Mouse (Mus musculus): ENCODE results near the gene Depdc5. TPM values are rescaled to one million over a fixed set of nuclear protein-coding genes. Genes with fewer than 3 reads are reported as not detected.
"Not testable (repeated sequence)": the region's sequence is repeated elsewhere in the genome, so short reads cannot be mapped to it uniquely, and the experiment has no call there.

Depdc5 gene
- polyA plus RNA-seq (2012; rRNA removed): 12.3 and 13.3 TPM in 2 replicates

DNA sequence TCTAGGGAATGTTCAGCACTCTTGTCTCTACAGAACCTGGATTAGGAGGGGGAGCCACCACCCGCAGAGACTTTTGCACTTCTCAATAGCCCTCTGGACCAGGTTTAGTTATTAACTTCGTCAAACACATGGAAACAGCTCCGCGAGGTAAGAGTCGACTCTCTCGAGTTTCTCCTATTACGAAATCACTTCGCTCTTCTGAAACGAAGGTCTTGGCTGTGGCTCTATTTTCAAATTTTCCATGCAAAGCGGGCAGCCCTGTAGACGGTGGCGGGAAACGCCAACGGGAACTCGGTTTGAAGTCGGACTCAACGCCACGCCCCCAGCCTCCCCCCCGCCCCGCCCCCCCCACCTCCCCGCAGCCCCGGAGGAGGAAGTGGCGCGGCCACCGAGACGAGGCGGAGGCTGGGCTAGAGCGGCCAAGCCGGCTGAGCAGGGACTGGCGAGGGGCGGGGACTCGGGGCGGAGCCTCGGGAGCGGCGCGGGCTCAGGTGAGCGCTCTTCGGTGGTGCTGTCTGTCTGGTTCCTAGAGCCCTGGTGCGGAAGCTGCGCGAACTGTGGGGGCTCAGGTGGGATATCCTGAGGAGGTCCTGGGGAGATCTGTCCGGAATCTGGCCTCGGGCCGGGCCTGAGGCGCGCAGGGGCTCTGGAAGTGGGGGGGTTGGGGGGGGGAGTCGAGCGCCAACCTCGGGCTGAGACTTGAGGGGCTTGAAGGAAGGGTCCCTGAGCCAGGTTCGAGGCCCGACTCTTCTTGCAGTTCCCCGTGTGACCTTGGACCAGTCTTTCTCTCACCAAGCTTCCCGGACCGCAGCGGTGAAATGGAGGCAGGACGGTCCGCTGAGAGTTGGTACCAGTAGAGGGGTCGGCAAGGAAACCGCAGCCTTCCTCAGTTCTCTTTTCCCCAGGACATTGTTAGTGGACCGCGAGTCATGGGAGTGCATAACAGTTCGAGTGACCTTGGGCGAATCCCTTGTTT lies at the start of gene Depdc5:
Gene Depdc5 (plus strand): TSS at position 449 of the 976 bp plus-strand sequence.
- peak; percentile 49 for DNase-seq (ENCODE audit: low read depth)

DNA sequence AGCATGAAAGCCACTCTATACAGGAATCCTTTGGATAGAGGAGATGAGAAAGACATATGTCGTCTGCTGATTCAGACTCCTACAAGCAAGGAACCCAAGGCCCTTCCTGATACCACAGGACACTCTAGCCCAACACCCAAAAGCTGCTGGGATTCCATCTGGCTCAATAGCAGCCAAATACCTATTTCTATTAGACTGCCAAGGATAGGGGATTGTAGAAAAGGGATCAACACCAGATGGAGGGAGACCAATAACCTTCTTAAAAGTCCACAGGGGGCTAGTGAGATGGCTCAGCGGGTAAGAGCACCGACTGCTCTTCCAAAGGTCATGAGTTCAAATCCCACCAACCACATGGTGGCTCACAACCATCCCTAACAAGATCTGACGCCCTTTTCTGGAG lies 48.1 kb upstream of the Depdc5 start:
- DNase-seq (ENCODE audit: low read depth): no peak

DNA sequence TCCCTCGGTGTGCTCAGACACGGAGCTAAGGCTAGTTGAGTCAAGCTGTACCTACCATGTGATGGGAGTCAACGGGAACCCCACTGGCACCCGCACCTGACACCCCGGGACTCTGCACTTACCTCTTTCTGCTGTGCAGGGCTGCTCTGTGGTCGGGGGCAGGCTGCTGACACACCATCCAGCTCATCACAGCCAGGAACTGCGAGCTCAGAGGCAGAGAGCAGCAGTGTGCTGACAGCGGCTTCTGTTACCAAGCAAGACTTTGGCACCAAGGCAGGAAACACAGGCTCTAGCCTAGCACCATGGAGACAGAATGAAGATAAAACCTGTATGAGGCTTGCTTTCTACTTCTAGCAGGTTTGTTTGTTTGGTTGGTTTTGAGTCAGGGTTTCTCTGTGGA lies 43.0 kb upstream of the Depdc5 start:
- DNase-seq (ENCODE audit: low read depth): no peak

DNA sequence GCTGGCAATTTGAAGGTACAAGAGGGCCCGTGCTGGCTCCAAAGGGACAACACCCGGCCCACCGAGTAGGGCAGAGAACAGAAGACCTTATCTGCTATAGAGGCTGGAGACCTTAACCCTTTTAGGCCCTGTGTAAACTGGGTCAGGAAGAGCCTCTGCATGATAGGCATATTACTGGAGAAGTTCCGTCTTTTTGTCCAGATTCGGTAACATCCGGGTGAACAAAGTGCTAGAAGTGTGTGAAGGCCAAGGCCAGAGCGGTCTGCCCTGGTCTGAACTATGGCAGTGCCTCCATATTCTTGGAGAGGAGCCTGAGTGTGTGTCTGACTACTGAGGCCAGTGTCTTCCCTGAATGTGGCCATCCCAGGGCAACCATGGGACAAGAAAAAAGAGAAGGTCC lies 36.5 kb upstream of the Depdc5 start, which contains the start of gene Gm20671:
Gene Gm20671 (minus strand): TSS at position 101 of the 400 bp plus-strand sequence.
- no peak for DNase-seq (ENCODE audit: low read depth)

DNA sequence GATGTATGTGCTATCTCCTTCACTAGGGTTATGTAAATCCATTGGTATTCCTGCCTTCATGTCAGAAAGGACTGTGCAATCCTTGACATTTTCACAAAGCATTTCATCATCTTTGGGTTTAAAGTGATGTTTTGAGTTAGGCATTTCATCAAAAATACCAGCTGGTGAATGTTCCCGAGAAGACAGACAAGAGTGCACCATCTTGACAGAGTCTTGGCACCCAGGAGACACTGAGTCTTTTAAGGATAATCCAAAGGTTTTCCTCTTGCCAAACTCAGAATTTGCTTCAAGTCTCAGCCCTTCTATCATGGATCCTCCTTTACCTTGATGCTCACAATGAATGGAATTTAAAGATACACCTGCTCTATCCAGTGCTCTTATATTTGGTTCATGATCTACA lies 34.7 kb upstream of the Depdc5 start:
- DNase-seq (ENCODE audit: low read depth): not testable (repeated sequence)

DNA sequence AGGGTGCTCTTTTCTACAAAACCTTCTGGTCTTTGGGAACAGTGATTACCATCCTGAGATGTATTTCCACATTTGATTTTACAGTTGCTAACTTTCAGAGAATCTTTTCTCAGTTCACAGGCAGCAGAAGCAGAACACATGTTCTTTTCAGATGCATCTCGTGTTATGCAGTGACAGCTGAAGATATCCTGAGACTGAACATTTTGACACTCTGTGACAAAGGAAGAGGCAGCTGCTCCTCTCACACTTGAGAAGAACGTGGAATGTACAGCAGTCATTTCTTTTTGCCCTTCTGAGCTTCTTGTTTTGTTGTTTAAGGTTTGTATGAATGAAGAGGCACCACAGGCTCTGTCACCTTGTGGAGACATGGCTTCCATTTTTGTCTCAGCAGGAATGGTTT lies 33.4 kb upstream of the Depdc5 start:
- no peak for DNase-seq (ENCODE audit: low read depth)

DNA sequence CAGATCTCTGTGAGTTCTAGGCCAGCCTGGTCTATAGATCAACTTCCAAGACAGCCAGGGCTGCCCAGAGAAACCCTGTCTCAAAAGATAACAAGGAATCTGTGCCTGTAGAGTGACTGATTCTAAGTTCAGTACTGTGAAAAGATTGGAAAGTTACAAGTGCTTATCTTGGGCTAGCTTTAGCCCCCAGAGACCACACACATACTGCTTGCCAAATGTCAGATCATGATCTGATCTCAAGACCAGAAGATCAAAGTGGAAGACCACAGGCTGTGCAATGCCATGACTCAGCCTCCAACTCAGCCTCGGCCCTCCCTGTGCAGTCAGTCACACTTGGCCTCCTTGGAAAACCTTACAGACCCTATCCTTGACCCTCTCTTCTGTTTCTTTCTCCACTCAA lies 29.0 kb upstream of the Depdc5 start:
- no peak for DNase-seq (ENCODE audit: low read depth)

DNA sequence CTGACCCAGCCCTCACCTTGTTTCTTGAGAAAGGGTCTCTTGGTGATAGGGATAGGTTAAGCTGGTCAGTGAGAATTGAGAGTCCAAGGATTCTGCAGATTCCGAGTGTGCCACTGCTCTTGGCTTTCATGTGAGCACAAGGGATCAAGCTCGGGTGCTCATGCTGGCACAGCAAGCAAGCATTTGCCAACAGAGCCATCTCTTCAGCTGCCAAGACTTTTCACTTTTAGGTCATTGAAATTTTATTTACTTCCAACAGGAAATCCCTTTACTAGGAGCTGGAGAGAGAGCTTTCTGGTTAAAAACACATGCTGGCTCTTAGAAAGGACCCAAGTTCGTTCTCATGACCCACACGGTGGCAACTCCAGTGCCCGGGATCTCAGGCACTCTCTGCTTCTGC lies 26.5 kb upstream of the Depdc5 start:
- DNase-seq (ENCODE audit: low read depth): no peak

DNA sequence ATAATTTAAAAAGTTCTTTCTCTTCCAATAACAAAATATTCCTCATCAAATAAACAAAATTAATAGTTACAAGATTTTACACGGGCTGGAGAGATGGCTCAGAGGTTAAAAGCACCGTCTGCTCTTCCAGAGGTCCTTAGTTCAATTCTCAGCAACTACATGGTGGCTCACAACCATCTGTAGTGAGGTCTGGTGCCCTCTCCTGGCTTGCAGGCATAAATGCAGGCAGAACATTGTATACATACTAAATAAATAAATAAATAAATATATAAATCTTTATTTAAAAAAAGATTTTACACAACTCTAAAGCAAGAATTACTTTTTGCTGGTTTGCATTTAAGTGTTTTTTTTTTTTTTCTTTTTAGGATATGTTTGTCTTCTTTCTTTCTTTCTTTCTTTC lies 23.5 kb upstream of the Depdc5 start:
- no peak for DNase-seq (ENCODE audit: low read depth)

DNA sequence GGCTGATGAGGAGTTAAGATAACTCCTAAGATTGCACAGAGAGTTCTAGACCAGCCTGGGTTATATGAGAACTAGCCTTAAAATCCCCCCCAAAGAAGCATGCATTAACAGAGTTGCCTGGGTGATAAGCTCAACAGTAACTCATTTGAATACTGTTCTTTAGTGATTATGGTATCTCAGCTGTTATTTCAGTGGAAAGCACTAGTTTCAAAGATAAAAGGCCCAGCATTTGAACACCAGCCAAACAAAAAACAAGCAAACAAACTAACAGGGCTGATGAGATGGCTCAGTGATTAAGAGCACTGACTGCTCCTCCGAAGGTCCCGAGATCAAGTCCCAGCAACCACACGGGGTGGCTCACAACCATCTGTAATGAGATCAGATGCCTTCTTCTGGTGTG lies 14.3 kb upstream of the Depdc5 start:
- no peak for DNase-seq (ENCODE audit: low read depth)

DNA sequence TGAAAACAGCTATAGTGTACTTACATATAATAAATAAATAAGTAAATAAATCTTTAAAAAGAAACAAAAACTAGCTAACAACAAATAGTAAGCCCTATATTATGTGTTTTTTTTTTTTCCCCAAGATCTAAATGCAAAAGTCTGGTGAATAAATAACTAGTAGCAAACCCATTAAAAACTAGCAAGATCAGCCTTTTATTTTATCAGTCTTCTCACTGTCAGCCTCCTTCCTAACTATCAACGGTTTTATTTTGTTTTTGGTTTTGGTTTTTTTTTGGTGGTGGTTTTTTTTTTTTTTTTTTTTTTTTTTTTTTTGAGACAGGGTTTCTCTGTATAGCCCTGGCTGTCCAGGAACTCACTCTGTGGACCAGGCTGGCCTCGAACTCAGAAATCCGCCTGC lies 13.9 kb upstream of the Depdc5 start:
- DNase-seq (ENCODE audit: low read depth): not testable (repeated sequence)

DNA sequence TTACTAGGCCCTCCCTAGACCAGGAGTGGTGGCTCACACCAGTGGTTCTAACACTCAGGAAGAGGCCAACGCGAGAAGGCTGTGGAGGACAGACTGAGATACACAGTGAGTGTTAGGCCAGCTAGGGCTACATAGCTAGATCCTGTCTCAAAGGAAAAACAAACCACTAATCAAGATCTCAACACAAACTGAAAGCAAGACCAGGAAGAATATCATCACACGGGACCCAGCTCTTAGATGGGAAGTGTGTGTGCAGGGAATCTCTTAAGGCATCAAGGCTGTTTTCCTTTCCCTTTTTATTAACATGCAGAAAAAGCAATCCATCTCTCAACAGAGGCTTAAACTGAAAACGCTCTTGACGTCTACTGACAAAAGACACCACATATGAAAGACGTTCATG lies 11.5 kb upstream of the Depdc5 start:
- no peak for DNase-seq (ENCODE audit: low read depth)

DNA sequence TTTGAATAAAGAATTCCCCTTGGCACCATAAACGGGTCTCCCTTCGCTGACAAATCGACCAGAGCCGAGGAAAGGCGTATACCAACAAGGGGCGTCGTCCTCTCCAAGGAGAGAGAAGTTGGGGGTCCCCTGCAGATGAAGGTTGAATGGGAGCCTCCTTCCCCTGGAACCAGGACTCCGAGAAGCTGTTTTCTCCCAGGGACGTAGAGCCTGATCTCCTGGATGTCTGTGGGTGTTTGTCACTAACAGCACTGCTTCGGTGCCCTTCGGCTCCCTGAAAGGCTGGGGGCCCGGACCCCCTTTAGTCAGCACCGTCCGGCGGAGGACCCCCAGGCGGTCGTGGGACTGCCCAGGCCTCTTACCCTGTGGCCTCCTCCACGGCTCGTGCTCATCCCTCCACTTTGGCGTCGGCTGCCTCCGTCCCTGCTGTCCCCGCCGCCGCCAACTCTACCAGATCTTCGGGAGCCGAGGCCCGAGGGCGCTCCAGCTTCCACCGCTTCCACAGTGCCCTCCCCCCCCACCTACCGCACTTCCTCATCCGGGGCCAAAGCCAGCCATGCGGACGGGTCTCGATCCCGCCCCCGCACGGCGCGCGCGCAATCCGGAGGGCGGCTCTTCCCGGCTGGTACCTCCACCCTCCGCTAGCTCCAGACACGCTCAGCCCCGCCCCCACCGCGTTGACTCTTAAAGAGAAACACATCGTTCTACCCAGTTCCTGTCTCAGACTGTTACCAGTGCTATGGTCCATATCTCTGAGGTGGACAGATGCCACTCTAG lies 9.6 kb upstream of the Depdc5 start, which contains the start of gene Prr14l:
Gene Prr14l (minus strand): TSS at position 526 of the 777 bp plus-strand sequence.
- peak; percentile 51 for DNase-seq (ENCODE audit: low read depth)

DNA sequence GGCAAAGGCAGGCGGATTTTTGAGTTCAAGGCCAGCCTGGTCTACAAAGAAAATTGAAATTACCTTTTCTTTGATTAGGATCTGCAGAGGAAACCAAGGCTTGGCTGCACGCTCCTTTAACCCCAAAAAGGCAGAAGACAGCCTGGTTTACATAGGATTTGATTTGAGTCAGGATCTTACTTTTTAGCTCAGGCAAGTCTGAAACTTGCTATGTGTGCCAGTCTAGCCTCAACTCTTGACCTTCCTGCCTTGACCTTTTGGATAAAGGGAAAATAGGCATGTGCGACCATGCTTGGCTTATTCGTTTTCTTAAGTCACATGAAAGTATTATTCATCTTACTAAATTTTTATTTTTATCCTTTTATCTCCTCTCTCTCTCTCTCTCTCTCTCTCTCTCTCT lies 8.7 kb upstream of the Depdc5 start:
- DNase-seq (ENCODE audit: low read depth): no peak

DNA sequence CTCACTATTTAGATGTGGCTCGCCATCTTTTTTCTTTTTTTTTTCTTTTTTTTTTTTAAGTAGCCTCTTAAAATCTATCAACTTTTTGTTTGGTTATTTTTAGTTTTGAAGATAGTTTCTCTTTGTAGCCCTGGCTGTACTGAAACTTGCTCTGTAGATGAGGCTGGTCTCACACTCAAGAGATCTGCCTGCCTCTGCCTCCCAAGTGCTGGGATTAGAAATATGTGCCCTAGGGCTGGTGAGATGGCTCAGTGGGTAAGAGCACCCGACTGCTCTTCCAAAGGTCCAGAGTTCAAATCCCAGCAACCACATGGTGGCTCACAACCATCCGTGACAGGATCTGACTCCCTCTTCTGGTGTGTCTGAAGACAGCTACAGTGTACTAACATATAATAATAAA lies 8.2 kb upstream of the Depdc5 start:
- DNase-seq (ENCODE audit: low read depth): not testable (repeated sequence)

DNA sequence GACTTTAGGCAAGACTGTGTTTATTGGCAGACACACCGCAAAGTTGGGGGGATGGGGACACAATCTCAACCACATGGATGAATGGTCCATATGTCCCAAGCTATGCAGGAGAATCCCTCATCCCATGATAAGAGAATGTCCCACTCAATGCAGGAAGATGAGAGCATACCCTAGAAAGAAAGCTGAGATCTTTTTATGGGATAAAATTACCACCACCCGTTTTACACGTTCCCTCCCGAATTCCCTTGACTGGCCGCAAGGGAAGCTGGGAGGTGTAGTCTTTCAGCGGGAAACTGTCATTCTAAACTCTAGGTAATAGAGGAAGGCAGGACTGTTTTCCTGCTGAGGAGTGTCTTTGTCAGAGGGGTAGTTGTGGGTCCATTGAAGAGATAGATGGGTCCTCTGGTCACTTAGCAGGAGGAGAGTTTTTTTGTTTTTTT lies 5.7 kb upstream of the Depdc5 start:
- DNase-seq (ENCODE audit: low read depth): peak; percentile 28

DNA sequence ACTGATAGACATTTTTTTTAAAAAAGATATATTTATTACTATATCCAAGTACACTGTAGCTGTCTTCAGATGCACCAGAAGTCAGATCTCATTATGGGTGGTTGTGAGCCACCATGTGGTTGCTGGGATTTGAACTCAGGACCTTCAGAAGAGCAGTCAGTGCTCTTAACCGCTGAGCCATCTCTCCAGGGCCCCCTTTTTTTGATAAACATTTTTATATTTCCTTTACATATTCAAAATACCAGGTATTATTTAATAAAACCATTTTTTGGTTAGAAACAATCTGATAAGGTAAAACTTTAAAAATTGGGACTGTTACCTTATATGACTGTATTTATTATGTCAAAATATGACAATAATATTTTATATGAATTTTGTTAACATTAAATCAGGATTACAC lies 2.4 kb upstream of the Depdc5 start:
- no peak for DNase-seq (ENCODE audit: low read depth)

DNA sequence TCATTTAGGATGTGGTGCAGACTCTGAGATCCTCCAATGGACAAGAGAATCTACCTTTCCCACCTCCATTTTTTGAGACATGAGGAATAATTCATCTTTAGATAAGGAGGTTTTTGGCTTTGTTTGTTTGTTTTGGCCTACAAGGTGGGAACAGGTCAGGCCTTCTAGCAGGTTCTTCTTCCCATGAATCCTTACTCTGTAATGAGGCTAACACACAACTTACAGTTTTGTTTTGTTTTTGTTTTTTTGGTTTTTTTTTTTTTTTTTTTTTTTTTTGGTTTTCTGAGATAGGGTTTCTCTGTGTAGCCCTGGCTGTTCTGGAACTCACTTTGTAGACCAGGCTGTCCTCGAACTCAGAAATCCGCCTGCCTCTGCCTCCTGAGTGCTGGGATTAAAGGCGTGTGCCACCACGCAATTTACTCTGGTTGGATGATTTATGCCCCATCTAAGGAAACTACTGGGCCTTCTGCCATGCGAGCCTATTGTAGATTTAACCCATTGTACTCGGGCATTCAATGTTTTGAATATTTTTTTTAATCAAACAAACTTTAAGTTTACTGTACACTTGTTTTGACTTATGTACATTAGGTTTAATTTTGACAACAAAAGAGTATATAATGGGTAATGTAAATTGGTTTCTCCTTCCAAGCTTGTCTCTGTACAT lies 900 bp upstream of the Depdc5 start:
- DNase-seq (ENCODE audit: low read depth): no peak

DNA sequence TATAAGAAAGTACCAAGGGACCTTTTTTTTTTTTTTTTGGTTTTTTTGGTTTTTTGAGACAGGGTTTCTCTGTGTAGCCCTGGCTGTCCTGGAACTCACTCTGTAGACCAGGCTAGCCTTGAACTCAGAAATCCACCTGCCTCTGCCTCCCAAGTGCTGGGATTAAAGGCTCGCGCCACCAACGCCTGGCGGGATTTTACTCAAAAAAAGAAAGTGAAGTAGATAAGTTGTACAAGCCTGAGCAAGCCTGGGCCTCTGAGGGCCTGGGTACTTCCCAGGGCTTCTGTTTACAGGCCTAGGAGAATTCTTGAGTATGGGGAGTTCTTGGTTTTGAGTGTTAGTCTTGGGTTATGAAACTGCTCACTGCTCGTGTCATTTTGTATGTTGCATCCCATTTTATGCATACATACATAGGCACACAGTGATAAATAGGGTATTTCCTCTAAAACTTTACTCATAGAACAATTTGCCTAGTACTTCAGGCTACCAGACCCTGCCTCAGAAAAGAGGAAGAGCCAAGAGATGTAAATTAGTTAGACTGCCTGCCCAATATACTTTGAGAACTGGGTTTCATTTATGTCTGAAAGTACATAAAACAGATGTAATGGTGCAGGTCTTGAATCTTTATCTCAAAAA lies 6.0 kb downstream of the Depdc5 start:
- no peak for DNase-seq (ENCODE audit: low read depth)

DNA sequence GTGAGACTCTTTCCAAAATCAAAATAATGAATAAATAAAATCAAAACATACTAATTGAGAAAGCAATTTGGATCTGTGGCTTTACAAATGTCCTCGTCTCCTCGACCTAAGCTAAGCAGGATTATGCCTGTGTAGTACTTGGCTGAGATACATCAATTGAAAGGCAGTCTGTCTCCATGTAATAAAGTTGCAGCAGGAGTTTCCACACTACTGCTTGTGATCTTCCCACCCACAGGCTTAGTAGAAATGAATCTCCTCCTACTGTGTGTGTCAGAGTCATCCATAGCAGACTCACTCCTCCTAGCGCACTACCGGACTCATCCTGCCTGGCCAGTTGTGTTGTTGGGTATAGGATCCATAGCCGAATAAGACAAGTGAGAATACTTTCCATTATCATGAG lies 8.8 kb downstream of the Depdc5 start:
- peak; percentile 77 for DNase-seq (ENCODE audit: low read depth)

DNA sequence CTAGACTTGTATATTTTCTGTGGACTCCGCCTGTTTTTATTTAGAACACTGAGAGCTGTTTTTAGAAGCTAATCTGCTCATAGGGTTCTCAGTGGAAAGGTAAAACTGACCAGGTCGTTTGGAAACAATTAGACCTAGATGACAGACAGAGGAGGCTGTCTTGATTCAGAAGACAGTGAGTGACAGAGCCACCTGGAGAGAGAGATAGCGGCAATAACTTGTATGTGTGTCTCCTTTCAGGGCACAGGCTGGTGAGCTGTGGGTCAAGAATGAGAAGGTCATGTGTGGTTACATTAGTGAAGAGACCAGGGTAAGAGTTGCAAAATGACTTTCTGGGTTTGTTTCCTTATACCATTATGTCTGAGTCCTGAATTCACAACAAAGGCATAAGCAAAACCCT lies 23.2 kb downstream of the Depdc5 start:
- DNase-seq (ENCODE audit: low read depth): no peak

DNA sequence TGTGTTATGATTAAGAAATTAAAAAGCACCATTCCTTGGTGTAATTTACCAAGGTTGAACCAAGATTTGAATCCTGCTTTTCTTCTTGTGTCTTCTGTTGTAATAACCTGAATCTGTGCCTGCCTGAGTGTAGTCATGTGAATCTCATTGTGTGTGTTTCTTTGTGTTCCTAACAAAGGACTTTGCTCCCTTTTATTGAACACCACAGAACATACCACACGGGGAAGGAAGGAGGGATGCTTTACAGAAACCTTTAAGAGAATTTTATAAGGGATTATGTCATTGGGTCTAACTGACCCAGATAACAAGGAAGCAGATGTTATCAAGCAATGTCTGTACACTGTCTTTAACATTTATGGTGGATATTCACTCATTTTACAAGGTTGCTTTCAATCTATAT lies 44.0 kb downstream of the Depdc5 start:
- DNase-seq (ENCODE audit: low read depth): no peak
